Mouse (Mus musculus): ENCODE results near the gene Cwc15.
A peak's percentile ranks its signal among the peaks of the same experiment; 100 is the strongest.
"Not testable (repeated sequence)": the region's sequence is repeated elsewhere in the genome, so short reads cannot be mapped to it uniquely, and the experiment has no call there.

Gene Cwc15

DNA sequence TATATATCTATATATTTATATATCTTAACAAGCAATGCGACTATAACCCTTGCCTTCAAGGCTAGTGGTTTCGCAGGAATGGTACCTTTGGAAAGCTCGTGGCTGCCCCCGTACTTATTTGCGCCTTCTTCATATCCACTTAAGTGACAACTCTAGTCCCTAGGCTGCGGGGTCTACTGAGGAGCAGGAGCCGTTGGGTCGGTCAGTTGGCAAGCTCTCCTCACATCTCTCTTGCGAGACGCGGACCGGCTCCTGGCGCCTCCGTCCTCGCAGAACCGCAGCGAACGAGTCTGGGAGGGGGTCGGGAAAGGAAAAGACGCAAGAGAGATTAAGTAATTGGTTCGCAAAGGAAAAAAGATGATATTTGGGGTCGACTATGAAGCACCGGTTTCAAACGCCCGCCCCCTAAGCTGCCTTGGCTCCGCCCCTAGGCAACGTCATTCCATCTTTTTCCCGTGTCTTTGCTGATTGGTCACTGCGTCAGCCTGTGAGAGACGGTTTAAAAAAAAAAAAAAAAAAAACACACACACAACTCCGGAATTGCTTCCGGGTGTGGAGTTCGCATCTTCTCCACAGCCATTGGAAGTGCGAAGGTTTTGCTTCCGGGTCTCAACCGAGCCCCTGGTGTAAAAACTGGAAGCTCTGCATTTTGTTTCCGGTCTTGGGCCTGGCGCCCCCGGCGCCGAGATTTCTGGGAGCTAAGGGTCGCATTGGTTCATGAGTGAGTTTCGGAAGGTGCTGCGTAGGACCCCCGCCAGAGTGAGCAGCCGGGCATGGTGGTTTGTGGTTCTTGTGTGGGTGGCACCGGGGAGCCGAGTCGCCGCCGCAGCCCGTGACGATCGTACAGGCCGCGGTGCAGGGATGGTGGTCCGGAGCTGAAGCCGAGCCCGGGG, at the start of gene Cwc15, which contains the start of gene Kdm4d:
Gene Cwc15 (plus strand): TSS at position 595 of the 893 bp plus-strand sequence.
Gene Kdm4d (minus strand): TSS at position 460 of the 893 bp plus-strand sequence.
- peak; percentile 88 to 95 for DNase-seq (ENCODE audit: low spot score in 2 of 2)

DNA sequence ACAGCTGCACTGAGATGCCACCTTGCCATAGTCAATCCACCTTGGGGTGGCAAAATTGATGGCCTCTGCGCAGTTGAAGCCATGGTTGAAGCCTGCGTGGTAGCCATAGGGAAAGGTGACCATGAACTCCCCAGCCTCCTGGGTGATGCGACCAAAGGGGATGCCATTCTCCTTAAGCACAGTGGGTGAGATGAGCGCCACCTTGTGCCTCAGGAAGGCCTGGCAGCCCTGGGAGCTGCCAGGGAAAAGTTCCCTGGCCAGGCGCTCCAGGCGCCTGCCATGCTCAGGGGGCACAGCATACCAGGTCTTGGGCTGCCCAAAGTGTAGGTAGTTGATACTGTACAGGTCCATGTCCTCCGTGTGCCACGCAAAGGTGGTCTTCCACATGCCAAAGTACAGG, 49.3 kb upstream of the Cwc15 start:
- DNase-seq (ENCODE audit: low spot score in 2 of 2), result peak in 1 of 2 experiments; percentile 39

DNA sequence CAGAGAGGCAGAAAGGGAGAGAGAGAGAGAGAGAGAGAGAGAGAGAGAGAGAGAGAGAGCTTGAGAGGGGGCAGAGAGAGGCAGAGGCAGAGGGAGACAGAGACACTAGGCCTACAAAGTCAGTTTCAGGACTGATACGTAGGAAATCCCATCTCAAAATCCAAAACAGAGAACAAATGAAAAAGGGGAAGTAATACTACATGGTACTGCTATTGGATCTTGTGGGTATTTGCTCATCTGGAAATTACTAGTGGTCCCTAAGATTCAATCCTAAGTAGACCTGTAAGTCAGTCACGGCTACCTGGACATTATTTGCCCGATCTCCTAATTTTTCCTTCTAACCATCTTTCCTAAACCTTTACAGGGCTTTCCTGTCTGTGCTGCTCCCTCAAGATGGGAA, 44.1 kb upstream of the Cwc15 start:
- DNase-seq (ENCODE audit: low spot score in 2 of 2), result no peak

DNA sequence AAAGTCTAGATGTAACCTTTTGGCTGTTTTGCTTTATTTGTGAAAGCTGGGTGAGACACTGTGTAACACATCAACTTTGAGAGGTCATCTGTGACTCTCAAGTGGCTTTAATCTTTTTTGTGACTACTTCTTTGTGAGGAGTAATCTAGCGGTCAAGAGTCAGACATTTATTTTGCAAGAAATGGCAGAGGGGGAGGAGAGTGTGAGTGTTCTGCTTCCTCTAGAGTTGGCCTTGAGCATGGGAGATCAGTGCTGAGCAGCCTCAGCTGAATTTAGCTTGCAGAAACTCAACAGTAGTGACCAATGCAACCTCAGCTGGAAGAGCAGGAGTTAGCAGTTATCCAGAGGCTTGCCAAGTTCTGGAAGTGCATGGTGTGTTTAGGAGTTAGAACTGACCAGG, 37.9 kb upstream of the Cwc15 start:
- DNase-seq (ENCODE audit: low spot score in 2 of 2), result not testable (repeated sequence)

DNA sequence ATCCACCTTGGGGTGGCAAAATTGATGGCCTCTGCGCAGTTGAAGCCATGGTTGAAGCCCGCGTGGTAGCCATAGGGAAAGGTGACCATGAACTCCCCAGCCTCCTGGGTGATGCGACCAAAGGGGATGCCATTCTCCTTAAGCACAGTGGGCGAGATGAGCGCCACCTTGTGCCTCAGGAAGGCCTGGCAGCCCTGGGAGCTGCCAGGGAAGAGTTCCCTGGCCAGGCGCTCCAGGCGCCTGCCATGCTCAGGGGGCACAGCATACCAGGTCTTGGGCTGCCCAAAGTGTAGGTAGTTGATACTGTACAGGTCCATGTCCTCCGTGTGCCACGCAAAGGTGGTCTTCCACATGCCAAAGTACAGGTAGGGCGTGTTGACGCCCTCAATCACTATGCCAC, 36.7 kb upstream of the Cwc15 start:
- DNase-seq (ENCODE audit: low spot score in 2 of 2), result not testable (repeated sequence)

DNA sequence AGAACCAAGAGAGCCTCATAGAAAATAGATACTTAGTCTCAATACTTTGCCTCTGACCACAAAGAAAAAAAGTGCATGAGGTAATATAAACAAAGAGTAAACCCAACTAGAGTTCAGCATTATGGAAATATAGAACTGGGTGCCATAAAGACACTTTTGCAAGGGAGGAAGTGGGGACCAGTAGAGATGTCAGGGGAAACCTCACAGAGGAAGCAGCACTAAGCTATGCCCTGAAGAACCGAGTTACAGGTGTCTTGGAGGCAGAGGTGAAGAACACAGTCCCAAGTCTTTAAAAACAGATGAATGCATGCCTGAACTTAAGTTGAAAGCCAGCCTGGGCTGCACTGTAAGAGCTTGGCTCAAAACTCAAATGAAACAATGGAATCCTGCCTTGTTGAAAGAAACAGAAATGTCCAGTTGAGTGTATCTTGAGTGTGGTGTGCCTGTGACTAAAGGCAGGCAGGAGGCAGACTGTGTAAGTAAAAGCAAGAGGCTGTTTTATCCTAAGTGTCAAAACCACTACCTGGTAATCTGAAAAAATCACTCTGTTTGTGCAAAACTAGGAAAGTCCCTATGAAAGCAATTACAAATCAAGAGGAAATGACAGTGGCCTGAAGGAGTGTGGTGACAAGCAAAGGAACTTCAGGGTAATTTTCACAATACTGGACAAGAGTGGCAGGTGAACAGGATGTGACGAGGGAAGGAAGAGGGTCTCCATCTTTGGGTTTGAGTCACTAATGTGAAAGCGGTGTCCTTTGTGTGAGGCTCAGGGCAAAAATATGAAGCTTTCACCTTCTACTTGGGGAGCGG, 1.3 kb upstream of the Cwc15 start:
- no peak for DNase-seq (ENCODE audit: low spot score in 2 of 2)

DNA sequence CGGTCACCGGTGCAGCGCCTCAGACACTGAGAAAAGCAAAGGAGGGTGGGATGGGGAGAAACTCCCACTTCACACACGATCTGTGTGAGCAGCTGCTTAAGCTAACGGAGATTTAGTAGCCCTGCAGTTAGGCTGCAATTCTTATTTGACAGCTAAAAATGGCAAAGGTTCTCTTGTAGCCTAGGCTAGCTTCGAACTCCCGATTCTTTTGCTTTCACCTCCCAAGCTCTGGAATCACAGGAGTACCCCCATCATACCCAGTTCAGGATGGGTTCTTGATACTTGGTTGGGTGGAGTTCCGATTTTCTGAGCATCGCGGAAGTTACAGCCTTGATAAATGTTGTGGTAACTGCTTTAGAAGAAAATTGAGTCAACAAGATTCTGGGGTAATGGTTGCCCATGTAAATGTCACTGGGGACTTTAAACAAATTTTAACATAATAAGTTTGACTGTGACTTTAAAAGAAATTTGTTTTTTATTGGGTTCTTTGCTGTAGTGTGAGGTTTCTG, 553 bp downstream of the Cwc15 start:
- no peak for DNase-seq (ENCODE audit: low spot score in 2 of 2)

DNA sequence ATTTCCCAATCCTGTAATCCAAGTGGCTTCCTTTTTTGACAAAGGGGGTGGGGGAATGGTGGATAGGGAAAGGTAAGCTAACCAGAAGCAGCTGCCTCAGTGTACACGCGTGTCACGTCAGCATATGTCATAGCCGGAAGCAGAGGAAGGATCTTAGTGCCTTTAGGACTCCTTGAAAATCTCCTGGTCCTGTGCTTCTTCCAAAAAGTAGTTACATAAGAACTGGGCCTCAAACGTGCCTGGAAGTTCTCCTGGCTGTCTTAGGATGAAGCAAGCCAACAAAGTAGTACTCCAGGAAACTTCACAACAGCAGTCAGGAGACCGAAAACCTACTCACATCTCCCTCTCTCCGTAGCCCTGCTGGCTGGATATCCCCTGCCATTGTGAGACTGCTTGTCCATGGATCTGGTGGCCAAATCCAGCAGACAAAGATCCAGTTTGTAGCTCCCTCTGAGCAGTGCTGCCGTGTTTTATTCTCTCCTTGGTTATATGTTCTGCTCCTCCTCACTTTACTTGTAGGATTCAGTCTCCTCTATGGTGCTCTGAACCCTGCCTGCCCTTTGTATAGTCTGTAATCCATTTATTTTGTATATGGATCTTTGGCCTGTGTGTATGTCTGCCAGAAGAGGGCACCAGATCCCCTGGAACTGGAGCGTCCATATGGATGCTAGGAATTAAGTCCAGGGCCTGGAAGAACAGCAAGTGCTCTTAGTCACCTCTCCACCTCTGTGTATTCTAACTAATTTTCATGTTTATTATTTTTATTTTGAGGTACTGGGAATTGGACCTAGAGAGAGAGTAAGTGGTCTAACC, 12.4 kb downstream of the Cwc15 start:
- no peak for DNase-seq (ENCODE audit: low spot score in 2 of 2)

DNA sequence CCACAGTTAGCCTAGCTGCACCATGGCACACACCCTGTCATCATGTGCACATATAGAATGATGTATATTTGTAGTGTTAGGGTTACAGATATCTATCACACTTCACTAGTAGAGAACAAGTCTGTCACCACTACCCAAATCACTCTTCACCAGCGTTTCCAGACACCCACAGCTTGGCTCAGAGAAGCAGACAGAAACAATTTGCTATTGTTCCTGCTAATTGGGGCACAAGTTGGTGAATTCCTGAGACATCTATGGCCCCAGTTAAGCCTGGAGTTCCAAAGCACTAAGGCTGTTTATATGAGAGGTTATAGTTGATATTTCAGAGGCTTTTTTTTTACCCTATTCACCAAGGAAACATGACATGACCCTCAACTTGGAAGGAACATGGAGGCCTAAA, 16.9 kb downstream of the Cwc15 start:
- no peak for DNase-seq (ENCODE audit: low spot score in 2 of 2)

DNA sequence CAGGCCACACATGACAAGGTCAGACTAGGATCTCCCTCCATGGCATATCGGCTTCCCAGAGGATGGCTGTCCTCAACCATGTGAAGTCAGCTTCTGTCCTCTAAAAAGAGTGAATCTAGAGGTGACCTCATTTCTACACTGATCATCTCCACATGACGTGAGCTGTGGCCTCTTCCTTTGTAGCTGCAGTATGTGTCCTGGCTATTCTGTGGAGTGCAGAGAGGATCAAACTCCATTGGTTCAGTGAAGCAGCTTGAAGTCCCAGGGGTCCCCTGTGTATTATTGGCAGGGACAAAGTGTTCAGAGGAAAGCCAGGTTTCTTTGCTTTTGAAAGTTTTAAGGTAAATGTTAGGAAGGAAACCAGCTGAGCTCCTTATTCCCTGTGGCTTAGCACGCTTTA, 17.7 kb downstream of the Cwc15 start:
- DNase-seq (ENCODE audit: low spot score in 2 of 2), result no peak

DNA sequence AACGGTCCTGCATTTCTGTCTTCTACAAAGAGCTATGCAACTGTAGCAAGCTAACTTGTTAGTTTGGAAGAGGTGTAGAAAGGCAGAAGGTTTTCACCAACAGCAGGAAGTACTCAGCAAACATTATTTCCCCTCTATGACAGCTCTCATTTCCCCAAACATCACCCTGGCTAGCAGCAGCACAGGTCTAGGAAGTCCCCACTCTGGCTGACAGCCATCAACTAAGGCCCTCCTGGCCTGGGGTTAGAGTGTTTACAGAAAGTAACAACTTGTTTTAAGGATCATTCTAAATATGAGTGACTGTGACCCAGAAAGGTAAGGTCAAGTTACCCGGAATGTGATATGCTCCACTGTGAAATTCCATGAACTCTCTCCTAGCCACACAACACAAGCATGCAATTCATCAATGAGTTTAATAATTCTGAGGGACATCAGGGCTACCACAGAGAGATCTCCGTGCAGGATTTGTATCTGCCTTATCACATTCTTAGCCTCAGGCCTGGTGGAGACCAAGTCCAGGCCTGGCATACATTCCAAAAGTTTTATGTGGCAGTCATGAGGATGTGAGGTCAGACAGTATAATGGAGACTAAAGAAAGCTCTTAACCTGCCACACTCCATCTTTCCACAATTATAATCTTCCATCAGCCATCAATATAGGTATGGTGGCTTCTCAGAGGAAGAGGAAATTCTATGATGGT, 20.7 kb downstream of the Cwc15 start:
- no peak for DNase-seq (ENCODE audit: low spot score in 2 of 2)

DNA sequence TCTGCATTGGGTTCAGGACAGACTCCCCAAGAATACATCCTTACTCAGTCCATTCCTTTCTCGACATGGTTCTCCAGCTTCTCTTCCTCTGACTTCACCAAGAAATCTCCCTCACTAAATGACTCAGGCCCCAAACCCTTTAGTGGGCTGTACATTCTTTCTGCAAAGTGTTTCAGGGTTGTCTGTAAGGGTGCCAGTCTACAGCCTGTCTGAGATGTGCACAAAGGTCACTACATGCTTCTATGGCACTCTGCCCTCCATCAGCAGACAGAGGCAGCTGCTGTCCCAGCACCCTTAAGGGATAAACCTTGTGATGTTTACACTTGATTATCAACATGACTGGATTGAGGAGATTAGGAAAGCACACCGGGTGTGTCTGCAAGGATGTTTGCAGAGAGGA, 21.3 kb downstream of the Cwc15 start:
- DNase-seq (ENCODE audit: low spot score in 2 of 2), result no peak

DNA sequence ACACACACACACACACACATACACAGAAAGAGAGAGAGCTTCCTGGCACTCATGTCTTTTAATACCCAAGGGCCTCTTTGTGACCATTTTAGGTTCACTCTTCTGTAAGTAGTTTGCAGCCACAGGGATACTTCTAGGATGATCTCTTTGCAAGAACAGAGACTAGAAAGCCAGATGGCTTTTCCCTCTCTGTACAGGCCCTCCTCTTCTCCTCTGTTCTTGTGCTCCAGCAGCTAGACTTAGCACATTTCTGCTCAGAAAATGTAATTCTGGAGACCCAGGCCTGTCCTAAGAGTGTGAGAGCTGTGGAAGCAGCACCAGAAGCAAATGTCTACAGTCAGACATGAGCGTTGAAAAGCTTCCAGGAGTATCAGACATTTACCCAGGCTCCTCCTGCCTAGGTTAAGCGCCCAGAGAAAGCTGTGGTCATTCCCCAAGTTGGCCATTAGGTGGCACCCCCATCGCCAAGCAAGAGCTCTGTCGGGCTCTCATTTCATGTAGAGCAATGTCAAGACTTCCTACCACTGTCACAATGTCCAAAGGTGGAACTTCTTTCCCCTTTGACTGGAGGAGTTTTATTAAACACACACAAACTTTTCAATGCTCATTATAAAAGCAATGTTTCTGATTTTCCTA, 23.1 kb downstream of the Cwc15 start:
- peak; percentile 35 to 70 for DNase-seq (ENCODE audit: low spot score in 2 of 2)

DNA sequence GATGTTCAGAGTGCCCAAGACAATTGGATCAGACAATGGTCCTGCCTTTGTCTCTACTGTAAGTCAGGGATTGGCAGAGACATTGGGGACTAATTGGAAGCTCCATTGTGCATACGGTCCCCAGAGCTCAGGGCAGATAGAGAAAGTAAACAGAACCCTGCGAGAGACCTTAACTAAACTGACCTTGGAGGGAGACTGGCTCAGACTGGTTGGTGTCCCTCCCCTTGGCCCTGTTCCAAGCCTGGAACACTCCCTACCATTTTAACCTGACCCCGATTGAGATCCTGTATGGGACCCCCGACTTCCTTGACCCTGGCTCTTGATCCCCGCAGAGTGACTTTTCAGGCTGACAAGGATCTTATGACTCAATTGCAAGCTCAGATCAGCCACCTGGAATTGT, 29.6 kb downstream of the Cwc15 start:
- no peak for DNase-seq (ENCODE audit: low spot score in 2 of 2)

DNA sequence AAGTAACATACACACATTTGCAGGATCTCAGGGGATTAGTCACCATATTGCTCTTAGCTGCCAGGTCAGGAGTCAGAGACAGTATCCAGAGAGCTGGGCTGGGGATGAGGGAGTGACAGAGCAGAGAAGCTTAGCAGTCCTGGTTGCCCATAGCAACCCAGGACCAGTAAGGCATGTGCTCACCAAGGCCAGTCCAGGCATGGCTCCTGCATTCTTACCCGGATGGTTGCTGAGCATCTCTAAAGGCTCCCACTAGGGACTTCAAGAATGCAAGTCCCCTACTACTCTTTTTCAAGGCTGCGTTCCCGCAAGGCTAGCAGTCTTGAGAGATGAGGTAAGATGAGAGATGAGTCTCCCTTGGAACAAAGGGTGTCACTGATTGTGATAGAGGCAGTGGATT, 31.9 kb downstream of the Cwc15 start:
- DNase-seq (ENCODE audit: low spot score in 2 of 2), result no peak

DNA sequence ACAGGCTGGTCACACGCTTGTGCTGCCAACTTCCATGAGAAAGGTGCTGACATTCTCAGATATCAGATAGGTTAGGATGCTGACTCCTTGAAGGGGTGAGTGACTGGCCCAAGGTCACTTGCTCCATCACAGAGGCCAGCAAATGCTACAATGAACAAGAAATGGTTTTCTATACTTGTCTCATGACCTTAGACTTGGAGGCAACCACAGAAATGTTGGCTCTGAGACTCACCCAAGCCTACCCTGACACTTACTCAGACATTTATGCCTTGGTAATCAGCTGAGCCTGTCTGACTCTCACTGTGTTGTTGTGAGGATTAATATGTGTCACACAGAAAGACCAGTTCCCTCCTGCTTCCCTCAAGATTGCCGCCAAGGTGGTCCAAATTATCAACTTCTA, 33.2 kb downstream of the Cwc15 start:
- no peak for DNase-seq (ENCODE audit: low spot score in 2 of 2)

DNA sequence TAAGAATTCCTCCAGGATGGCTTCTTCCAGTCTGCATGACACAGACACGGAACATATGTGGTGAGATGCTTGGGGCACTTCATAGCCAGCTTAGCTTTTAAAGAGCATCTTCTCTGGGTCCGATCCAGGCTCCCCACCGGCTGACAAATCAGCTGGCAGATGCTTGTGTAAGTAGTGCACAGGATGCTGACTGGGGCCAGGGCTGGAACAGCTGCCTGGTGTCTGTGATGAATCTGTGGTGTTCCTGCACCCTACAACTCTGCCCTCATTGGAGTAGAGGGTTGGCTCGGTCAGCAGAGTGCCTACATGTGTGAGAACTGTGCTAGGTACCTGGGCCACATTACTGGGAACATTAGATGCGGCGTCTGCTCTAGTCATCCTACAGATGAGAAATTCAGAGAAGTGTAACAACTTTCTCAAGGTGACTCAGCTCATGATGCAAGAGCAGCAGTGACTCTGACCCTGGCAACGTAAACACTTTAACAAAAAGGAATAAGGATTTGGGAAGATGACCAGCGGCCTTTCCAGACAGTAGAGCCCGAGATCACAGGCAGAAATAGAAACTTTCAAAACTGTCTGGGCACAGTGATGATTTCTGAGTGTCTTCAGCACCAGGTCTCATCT, 34.5 kb downstream of the Cwc15 start:
- no peak for DNase-seq (ENCODE audit: low spot score in 2 of 2)

DNA sequence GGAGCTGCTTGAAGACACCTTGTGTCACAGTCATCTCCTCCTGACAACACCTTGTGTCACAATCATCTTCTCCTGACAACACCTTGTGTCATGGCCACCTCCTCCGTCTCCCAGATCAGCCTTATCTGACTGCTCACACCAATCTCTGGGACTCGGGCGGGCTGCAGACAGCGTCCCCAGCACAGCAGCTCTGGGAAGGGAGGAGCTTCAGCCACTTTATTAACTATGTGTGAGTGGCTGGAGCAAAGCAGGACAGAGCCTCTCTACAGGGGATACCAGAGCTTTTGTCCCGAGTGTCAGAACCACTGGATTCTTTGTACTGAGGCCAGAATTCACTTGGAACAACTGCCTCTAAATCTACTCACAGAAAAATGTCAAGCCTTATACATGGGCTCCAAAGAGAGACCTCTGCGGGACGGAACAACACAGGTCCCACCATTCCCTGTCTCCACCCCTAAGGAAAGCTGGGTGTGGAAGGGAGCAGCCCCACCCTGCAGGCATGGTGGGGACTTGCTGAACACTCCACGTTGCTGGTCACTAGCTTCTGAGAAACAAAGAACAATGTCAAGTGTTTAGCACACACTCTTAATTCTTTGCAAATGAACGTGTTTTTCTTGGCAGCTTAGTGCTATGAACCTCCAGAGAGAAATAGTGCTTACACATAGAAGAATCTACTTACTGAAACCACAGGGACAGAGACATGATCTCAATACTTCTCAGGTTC, 43.8 kb downstream of the Cwc15 start:
- no peak for DNase-seq (ENCODE audit: low spot score in 2 of 2)

DNA sequence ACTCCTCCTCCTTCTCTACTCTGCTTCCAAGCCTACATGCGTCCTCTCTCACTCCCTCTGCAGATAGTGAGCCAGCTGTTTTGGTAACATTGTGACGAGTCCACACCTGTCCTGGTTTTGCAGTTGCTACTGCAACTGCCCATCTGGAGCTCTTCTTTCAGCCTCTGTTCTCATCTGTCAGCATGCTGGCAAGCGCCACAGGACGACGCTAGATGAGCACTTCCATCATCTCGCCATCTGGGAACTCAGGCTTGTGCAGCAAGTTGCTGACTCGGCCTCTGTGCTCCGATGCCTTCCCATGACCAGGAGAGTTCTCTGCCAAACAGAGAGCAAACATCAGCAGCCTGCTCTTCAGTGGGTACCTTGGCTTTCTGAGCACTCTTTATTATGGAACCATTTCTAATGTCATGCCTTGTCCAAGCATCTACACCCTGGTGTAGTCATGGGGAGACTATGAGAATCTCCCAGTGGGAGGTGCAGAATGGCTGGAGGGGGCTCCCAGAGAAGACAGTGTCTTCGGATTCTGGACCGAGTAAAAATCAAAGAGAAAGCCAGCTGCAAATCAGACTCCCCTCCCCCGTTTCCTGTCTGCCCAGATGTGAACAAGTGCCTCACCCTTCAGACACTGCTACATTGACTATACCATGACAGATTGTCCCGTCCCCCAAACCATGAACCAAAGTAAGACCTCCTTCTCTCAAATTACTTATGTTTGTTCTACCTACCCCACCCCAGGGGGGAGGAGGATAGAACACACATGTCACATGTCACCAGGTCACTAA, 47.4 kb downstream of the Cwc15 start:
- DNase-seq (ENCODE audit: low spot score in 2 of 2), result no peak
